Mouse (Mus musculus): Measurements from ENCODE around the gene Cxcl14.

GRCm38 (mm10) chr13:56299336-56299735 lies 3.0 kb upstream of the Cxcl14 start:
- TF ChIP-seq POLR2A (IDR thresholded peaks at IDR 0.05; ENCODE audit: borderline replicate concordance, insufficient read depth, low read length) (no peak), CTCF (IDR thresholded peaks at IDR 0.05; ENCODE audit: borderline replicate concordance, insufficient read depth, low read depth, low read length) (no peak)
